Mouse (Mus musculus): Measurements from ENCODE around the gene Ankrd24. TPM values are rescaled to one million over a fixed set of nuclear protein-coding genes. Genes with fewer than 3 reads are reported as not detected.

The Ankrd24 gene
- total RNA-seq (2021): 30.5 and 37.8 TPM in 2 replicates
- long read RNA-seq, partial matches to known transcripts: 9 of 23 reads
- long read RNA-seq, other reads (novel, unspliced or antisense): 13 of 23 reads

DNA sequence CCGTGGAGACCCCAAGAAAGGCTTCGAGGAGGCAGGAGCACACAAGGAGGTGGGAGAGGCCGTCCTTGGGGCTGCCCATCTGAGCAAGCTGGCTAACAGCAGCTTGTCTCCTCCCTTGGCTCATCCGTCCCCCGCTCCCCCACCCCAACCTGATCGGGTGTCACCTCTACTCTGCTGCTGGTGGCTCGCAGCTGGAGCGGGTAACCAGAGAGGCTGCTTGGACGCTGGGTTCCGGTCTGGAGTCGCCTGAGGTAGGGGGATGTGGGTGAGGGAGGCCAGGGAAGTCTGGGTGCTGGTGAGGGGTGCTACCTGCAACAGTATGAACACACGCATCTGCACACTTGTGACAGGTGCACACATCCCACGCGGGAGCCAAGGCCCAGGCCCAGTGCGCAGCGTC is at the start of gene Ankrd24:
Ankrd24 (plus strand) TSS at position 151 of the 400 bp plus-strand sequence.
- no peak for DNase-seq

DNA sequence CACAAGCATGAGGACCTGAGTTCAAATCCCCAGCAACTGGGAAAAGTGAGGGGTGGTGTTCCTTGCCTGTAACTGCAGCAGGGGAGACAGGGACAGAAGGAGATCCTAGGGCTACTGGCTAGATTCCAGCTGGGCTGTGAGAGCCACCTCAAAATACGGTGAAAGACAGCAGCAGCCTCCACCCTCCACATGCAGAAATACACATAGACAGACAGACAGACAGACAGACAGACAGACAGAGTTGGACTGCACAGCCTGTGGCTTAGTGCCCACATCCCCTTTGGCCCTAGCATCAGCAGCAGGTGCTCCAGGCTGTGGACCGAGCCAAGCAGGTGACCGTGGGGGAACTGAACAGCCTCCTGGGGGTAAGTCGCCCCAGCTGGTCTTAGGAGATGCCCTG is 48.4 kb upstream of the Ankrd24 start:
- DNase-seq: no peak

DNA sequence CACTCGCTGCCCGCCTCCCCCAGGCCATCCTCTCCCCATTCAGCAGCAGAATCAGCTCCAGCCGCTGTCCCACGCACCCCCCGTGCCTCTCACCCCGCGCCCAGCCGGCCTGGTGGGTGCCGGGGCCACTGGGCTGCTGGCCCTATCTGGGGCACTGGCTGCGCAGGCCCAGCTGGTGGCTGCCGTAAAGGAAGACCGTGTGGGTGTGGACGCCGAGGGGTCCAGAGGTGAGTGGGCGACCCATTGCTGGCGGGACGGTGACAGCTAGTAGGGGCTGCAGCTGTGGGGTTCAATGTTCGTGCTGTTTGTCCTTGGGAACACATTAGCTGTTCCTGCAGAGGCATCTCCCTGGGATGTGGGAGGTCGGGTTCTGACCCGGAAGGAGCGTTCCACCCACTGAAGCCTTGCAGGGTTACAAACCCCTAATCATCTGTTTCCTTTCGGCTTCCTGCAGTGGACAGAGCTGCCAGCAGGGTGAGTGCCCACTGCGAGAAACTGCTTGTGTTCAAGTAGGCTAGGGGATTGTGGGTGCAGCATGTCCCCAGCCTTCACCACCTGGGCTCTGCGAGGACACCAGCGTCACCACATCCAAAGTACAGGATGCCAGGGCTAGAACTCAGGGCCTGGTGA is 47.8 kb upstream of the Ankrd24 start:
- DNase-seq: no peak

DNA sequence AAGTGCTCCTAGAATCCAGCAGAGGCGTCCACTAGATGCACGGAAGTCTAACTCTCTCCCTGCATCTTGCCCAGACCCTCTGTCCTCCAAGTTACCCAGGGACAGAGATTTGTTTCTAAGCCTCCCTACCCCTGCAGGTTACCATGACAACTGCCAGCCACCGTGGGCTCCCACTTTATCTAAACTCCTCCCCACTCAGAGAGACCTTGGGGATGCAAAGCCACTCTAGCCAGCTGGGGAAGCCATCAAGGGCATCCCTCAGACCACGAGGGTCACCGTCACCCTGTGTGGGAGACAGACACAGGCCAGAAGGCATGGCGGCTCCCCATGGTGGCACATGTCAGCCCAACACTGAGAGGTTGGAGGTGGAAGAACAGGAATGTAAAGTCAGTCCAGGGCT is 45.0 kb upstream of the Ankrd24 start:
- no peak for DNase-seq

DNA sequence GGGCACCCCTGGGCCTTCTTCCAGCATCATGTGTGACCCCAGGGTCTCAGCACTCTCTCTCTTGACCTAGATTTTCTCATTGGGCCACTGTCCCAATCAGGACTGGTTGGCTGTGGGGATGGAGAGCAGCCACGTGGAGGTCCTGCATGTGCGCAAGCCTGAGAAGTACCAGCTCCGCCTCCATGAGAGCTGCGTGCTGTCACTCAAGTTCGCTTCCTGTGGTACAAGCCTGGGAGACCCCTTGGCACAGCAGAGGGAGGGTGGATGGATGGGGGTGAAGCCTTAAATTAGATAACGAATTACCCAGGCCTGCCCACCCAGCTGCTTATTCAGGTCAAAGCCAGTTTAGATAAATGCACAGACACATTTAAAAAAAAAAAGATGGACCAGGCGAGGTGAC is 39.6 kb upstream of the Ankrd24 start:
- no peak for DNase-seq

DNA sequence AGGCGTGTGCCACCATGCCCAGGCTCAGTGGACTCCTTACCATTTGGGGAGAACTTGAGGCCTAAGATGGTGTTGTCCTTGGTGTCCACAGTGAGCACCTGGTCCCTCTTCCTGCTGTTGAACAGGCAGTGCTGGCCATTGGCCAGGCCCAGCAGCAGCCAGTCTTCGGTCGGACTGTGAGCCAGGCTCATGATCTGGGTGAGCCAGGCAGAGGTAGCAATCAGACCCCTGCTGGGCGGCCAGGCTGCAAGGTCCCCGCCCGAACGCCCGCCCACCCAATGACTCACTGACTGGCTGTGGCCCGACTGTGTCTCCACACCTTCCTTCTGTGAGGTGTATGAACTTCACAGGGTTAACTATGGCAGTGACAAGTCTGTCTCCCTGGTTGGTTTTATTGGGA is 36.5 kb upstream of the Ankrd24 start:
- DNase-seq: no peak

DNA sequence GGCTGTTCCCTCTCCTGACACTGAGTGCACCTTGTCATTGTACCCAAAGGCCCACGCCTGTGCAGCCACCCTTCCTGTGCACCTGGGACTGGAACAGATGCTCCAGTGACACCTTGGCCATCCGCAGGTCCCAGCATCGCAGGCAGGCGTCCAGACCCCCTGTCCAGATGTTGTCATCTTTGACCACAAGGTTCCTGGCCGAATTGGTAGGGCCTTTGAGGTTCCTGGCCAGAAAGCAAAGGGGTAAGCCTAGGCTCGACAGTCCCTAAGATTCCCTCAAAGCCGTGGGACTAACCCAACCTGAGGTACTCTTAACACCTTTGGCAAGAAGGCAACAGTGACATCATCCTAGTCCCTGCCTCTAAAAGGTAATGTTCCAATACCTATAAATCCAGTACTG is 35.7 kb upstream of the Ankrd24 start:
- no peak for DNase-seq

DNA sequence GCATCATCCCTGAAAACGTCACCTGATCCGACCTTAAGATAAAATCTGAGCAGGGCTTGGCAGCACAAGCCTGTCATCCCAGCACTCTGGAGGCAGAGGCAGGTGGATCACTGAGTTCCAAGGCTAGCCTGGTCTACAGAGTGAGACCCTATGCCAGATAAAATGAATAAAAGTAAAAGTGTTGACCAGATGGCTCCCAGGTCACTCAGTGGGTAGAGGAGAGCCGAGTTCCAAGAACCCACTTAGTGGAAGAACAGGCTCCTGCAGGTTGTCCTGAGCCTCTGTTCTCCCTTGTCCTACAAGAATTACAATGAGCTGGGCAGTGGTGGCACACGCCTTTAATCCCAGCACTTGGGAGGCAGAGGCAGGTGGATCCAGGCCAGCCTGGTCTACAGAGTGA is 35.1 kb upstream of the Ankrd24 start:
- DNase-seq: no peak

DNA sequence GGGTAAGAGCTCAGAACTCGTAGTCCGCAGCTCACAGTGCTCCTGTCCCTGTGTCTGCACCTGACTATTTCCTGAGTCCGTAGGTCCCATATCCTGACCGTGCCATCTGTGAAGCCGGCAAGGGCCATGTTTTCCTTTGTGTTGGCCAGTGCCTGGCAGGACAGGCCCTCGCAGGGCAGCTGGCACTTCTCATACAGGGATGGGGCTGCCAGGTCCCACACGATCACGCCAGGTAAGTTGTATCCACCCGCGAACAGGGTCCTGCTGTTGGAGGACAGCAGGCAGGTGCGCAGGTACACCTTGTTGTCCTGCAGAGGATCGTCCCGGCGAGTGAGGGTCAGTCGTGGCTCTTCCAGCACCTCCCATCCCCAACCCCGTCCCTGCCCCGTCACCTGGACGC is 34.4 kb upstream of the Ankrd24 start:
- no peak for DNase-seq

DNA sequence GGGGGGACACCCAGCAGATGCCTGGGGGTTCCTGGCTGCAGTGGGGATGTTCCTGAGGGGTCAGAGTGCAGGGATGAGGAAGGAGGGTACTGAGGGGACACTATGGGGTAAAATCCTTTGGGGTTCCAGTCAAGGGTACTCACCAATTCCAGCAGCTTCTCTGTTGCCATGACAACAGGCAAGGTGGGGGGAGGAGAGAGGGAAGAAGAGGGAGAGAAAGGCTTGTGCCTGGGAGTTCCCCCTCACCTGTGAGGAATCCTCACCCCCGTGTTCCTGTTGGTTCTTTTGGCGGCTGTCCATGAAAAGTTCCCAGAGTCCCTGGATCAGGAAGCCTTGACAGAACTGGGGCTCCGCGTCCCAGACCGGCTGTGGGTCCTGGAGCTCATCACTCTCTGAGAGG is 32.7 kb upstream of the Ankrd24 start:
- no peak for DNase-seq

DNA sequence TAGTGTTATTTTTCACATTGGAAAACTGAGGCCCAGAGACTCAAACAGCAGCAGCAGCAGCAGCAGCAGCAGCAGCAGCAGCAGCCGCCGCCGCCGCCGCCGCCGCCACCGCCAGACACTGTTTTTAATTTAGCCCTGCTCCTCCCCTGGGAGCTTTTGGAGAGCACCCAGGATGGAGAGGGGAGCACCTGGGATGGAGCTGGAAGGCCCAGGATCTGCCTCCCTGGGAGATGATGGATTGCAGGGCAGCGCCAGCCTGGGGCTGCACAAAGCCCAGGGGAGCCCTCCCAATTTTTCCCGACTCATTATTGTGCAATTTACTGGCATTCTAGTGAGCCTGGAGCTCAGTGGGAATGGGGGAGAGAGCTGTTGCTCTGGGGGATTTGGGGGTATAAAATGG is 31.7 kb upstream of the Ankrd24 start:
- DNase-seq: no peak

DNA sequence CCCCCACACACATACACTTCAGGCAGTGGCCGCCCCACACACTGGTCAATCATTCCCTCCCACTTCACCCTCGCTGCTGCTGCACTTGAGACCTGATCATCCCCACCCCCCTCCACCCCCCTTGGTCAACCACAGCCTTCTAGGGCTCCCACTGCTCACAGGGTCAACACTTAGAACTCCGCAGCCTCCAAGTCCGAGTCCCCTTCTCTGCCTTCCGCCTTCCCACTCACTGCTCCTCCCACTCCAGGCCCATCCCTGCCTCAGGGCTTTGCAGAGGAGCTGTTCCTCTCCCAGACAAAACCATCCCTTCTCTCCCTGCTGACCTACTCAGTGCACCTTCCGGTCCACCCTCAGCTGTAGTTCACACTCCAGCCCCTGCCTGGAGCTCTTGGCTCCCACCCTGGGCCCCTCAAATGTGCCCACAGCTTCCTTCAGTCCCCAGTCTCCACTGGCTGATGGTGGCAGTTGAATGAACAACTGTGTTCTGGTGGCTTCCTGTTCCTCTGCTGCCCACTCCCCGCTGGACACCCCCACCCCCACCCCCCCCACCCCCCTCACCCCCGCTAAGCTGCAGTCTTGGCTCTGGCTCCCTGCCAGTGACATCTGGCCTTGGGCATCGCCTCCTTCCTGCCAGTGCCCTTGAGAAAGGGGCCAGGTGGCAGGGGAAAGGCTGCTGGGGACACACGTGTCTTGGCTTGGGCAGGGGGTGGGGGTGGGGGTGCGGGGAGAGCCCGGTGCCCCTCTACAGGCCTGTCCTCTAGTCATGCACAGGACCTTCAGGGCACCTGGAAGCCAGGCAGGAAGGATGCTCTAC is 31.0 kb upstream of the Ankrd24 start:
- DNase-seq: peak; percentile 70

DNA sequence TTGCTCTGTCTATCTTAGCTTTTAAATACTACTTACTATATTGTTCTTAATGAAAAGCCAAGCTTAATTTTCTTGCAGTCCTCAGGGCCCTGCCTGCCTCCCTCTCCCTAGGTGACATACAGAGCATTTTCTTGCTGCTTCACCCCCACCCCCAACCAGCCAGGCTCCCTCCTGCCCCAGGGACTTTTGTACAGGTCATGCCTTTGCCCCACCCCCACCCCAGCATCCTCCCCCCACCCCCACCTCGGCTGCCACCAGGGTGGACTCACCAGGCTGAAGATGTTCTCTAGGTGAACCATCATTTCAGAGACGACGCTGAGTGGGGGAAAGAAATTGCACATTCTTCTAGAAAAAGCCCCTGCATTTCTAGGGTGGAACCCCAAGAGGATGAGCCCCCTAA is 30.0 kb upstream of the Ankrd24 start:
- no peak for DNase-seq

DNA sequence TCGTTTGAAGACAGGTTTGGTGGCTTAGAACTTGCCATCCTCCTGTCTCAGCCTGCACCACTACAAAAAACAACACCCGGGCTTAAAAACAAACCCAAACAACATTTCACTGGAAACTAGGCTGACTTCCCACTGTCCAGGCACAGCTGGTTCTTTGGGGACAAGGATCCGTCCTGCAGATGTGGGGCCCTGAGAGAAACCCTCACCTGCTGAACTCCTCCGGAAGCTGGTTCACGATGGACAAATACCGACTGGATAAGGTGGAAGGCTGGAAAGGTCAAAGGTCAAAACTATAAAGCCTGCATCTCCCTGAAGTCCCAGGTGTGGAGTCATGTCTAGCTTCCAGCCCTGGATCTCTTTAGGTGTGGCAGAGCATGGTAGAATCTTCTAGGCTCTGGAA is 29.5 kb upstream of the Ankrd24 start:
- DNase-seq: no peak

DNA sequence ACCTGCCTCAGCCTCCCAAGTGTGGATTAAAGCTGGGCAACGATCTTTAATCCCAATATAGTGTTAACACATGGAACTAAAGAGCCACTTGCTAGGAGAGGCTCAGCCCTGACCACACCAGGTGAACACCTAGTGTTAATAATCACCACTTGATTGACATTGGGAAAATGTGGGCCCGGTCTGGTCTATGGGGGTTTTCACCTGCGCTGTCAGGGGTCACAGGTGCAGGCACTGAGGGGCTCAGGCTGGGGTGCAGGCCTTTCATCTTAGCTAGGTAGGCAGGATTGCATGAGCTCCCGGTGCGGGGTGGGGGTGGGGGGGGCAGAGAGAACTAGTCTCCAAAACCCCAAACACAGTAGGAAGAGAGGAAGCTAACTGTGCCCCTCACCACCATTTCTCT is 28.7 kb upstream of the Ankrd24 start:
- no peak for DNase-seq

DNA sequence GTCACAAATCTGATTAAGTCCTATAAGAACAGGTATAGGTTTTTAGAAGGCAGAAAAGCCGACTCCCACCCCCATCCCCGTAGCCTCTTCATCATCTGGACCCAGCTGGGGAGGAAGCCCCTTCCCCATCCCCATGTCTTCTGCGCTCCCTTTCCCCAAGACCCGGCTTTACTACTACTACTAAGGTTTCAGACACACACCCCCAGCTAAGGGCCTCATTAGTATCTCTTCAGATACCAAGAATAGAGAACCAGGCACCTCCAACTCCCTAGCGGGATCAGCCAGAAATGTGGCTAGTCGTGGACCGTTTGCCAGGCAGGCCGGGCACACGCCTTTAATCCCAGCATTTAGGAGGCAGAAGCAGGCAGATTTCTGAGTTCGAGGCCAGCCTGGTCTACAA is 28.2 kb upstream of the Ankrd24 start:
- no peak for DNase-seq

DNA sequence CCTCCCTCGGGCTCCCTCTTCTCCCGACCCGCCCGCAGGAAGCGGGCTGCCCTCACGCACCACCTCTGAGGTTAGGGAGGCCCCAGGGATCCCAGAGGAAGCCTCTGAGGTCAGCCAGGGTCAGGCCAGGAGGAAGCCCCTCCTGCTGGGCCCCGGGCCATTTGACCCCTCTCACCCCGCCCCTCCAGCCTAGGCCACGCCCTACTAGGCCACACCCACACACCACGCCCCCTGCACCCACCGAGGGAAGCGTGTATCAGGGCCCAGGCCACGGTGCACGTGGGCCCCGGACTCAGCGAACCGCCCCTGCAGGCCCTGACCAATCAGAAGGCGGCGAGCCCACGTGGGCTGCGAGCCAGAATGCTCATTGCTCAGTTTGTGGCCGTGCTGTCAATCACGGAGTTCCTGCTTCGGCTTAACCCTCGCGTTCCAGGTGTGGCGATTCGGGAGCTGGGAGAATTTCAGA is 27.6 kb upstream of the Ankrd24 start, which contains the start of gene Tle6:
Tle6 (minus strand) TSS at position 336 of the 466 bp plus-strand sequence.
- peak; percentile 98 for DNase-seq

DNA sequence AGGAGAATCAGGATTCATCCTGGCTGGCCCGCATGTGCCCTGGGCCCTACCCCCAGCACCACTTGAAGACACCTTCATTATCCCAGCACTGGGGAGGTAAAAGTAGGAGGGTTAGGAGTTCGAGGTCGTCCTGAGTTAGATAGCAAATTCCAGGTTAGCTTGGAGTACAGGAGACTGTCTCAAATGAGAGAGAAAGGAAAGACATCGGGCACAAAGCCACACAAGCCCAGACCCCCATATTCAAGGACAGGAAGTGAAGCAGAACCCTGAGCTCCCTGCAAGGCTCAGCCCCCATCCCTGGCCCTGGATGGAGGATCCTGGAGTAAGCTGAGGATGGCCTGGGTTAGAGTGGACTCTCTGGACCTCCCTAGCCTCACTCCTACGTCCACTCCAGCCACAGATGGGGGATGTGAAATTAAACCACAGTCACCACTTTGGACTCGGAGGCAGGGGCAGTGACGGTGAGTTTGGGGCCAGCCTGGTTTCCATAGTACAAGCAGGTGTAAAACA is 26.9 kb upstream of the Ankrd24 start:
- no peak for DNase-seq

DNA sequence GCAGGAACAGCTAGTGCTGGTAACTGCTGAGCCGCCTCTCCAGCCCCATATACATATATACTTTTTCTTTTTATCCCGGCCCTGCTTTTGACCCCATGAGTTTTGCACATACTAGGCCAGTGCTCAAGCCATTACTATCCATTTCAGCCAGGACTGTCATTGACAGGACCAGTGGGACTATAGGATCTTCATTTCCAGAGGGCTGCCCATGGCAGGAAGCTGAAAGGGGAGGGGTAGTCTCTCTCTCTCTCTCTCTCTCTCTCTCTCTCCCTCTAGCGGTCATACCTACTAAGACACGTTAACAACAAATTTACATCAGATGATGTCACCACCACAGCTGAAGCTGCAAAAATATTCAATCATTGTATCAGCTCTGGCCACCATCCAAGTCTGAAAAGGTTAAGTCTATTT is 25.6 kb upstream of the Ankrd24 start:
- DNase-seq: no peak

DNA sequence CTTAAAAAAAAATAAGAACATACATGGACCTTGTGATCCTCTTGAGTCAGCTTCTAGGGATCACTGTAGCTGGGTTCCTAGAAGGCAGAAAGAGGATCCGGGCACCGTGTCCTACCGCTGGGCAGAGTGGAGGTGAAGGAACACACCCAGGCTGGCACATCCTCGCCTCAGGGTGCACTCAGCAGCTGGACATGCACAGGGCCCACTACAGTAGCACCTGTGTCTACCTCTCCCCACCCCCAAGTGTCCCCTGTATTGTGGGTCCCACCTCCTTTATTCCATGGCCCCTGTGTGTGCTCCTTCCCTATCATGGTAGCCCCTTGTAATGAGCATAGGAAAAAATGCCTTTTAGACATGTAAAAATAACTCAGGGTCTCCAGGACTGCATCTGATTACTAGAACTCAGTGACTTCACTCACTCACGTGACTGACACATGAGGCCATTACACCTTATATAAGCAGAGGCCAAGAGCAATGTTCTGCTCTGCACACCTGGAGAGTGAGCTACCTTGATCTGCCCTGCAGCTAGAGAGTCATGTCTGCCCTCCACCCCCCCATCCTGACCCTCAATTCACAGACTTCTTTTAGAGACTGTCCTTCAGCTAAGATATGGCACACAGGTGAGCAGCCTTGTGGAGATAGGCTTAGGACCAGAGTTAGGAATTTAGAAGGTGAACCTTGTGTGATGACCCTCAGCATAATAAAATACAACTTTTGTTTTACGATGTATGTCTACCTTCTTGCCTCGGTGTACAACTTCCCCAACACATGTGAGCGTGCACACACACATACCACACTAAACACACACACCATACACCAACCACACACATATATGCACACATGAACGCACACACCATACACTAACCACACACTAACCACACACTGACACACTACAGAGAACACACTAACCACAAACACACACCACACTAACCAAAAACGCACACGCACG is 24.0 kb upstream of the Ankrd24 start:
- no peak for DNase-seq

DNA sequence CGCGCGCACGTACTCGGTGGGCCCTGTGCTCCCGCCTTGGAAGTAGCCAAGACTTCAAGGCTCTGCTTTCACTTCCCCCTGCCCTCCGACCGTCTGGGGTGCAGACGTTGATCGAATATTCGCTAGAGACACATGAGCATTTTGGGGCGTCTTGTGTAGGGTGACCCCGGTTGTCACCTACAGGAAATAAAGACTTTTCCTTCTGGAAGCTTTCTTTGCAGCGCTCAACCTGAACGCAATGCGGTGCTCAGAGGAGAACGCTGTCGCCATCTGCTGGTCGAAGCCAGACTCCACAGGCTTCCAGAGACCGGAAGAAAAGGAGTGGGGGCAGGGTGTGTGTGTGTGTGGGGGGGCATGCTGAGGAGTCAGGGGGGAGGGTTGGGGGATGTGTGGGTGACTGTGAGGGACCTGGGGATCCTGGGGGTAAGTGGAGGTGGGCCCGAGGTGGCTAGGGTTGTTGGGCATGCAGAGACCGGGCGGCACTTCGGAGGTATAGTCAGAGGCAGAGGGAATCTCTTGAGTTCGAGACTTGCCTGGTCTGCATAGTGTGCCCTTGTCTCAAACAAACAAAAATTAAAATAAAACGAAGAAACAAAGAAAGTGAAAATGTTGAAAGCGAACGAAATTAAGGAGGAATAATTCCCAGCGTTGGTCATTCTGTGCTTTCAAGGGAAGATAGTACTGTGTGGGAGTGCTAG is 23.2 kb upstream of the Ankrd24 start:
- peak; percentile 85 for DNase-seq

DNA sequence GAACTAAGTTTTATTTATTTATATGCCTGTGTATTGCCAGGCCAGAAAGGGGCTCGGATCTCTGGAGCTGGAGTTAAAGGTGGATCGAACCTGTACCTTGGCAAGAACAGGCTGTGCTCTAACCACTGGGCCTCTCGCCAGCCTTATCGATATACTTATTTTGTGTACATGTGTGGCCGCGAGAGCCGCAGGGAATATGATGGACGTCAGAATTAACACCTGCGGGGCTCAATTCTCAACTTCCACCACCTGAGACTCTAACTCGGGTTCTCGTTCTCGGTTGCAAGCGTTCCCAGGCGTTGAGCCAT is 22.7 kb upstream of the Ankrd24 start:
- peak; percentile 45 for DNase-seq
